Mouse (Mus musculus) Muller cell, postnatal 12 days (primary cell): ENCODE measurements around the gene Cass4.
A peak's percentile ranks its signal among the peaks of the same experiment; 100 is the strongest.

Experiments used
- DNase-seq: peaks from one replicate; pipeline ENCODE4 v3.0.0-alpha.2; 2015; ENCODE audit errors: inconsistent ontology term

Cass4 gene

DNA sequence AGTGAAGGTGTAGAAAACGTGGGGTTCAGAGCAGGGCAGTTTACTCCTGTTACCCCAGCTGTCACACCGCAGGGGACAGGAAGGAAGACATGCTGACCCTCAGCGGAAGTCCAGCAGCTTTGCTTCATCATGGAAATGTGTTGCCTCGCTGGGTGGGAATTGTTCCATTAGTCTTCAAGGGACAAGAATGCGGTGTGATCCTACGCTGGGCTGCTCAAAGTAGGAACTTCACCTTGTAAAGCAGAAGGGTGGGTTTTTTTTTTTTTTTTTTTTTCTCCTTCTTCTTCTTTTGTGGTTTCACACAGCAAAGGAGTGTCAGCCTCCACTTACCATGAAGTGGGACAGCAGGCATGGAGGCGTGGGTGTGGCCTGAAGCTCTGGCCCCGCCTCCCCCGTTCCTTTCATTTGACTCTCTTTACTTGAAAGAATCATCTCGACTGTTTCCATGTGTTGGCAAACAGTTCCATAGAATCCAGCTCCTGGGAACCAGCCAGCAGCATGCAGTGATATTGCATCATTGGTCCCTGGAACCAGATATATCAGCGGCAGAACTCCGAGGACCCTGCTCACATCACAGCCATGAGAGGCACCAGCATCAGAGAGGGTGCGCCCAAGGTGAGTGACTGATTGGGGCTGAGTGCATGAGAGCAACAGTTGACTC lies at the start of gene Cass4:
Gene Cass4, plus strand, starts transcription at position 404 of the 661 bp plus-strand sequence.
- no peak for DNase-seq

DNA sequence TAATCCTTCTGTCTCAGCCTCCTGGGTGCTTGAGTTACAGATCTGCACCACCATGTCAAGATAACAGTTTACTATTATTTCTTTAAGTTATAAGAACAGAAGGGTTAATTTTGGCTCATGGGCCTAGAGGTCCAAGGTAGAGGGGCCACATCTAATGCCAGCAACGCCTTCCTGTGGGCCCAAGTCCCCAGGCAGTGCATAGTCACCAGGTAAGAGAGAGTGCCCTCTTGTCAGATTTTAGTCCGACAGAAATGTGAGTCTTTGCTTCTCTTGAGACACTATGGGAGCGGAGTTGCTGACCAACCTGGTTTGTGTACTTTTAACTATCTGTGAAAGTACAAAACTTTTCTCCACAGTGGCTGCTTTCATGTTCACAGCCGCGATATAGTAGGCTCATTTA lies 48.9 kb upstream of the Cass4 start:
- DNase-seq = no peak

DNA sequence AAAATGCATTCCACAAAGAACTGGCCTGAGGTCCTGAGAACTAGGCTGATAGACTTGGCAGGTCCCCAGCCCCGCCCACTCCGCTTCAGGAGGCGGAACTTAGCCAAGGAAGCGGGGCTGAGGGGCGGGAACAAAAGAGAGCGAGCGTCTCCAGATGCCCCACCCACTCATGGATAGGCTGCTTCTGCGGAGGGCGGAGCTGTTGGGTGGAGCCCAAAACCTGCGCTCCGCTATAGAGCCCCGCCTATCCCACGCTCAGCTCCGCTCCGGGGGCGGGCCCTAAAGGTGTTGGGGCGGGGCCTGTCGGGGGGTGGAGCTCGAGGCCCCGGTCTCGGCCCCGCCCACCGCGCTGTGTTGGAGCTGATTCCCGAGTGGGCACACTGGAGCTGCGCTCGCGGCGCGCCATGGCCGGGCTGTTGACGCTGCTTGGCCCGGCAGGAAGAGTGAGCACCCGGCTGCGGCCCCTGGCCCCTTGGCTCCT lies 48.3 kb upstream of the Cass4 start, which contains the start of gene Fam210b:
Gene Fam210b, plus strand, starts transcription at position 308 of the 481 bp plus-strand sequence.
- DNase-seq = peak; percentile 100

DNA sequence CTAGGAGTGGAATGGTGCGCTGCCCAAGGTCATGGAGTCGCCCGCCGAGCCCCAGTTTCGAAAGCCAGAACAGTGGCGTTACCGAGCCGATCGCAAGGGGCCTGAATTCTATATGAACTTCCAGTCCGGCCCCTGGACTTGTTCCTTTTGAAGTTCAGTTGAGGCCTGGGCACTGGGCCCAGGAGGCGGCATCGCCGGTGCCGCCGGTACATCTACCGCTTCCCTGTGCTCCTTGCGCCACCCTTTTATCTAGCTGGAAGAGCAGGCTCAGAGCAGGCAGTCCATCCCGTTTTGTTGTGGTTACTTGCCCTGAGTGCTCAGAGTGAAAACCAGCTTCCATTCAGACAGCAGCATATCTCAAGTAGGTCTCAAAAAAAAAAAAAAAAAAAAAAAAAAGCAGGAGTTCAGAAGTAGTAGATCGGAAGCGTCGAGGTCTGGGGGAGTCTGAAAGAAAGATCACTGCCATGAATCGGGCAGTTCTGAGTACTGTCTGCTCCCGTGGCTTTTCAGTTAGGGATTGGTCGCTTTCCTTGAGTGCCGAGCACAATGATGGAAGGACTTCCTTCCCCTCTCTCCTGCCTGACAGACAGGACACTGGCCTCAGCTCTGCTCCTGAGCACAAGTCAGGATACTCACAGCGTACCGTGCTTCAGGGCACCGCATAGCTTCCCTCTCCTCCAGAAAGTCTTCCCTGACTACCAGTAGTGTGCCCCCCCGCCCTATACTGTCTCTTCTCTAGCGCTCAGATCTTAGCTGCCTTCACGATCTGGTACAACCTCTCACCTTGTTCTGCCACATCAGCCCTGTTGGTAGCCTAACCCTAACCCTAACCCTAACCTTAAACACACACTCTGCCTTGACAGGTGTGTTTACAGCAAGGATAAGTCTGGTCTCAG lies 47.3 kb upstream of the Cass4 start:
- DNase-seq = peak; percentile 64

DNA sequence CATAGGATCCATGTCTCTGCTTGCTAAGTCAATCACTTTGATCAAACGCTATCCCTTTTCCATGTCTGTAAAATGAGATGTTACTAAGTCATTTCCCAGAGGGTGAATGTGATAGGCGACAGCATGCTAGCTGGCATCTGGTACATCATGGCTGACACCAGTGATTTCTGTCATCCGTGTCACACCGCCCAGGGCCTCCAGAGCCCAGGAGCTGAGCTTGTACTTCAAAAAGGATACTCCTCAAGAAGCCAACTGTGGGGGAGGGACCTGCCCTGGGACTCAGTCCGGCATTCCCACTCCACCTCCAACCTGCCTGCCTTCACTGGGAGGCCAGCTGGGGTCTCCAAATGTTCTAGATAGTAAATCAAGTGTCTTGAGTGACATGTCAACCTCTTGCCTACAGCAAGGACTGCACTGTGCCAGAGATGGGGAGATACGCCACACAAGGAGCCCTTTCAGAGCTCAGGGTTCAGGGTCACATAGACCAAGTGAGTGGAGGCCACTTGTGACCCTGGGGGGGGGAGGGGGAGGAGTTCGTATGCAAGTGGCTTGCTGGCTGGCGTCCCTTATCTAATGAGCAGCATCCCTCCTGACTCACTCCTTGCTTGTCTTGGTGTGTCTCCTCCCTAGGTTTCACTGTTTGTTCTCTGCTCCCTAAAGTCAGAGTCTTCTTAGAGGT lies 46.5 kb upstream of the Cass4 start:
- no peak for DNase-seq

DNA sequence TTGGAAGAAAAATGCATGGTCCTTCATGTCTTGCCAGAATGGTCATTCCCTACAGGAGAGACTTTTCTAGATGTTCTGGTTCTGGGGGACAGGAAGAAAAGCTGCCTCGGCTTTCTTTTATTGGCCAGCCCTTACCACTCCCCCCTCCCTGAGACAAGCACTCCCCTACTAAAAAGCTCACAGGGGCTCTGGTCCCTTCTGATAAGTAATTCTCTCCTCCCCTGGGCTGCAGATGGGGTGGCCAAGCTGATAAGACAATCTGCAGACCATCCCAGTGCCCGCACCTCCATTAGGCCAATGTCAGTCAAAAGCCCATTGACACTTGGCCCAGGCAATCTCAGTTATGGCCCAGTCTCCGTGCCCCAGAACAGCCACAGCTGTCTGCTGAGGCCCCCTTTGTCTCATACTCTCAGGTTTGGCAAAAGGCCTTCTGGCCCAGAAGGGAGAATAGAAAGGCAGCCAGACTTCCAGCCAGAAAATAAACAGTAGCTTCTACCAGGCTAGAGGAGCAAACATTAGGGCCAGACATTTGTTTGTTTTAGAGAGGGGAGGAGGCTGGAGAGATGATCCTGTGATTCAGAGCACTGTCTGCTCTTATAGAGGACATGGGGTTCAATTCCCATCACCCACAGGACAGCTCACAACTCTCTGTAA lies 45.2 kb upstream of the Cass4 start:
- DNase-seq = peak; percentile 68

DNA sequence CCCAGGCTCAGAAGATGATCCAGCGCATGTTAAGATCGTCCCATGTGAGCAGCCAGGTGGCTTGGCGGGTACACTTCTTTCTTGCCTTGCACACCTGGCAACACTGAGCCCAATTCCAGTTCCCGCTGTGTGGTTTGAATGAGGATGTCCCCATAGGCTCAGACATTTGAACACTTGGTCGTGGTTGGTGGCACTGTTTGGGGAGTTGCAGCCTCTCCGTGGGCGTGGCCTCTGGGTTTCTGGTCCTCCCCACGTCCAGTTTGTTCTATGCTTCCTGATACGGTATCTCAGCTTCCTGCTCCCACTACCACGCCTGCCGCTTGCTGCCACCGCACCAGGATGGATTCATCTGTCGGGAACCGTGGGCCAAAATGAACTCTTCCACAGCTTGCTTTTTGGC lies 43.8 kb upstream of the Cass4 start:
- no peak for DNase-seq

DNA sequence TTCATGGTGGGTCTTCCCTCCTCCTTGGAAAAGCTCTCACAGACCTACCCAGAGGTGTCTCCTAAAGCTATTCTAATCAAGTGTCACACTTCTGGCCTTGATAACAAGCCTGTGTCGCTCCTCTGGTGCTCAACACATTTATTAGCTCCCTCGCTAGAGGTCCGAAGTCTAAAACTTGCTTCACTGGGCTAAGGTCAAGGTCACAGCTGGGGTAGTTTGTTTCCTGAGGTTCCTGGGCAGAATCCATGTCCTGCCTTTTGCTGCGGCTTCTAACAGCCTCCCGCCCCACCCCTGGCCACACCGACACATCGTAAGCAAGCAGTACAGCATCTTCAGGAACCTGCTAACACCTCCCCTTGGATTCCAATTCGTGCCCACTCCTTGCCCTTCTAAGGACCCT lies 42.8 kb upstream of the Cass4 start:
- DNase-seq = no peak

DNA sequence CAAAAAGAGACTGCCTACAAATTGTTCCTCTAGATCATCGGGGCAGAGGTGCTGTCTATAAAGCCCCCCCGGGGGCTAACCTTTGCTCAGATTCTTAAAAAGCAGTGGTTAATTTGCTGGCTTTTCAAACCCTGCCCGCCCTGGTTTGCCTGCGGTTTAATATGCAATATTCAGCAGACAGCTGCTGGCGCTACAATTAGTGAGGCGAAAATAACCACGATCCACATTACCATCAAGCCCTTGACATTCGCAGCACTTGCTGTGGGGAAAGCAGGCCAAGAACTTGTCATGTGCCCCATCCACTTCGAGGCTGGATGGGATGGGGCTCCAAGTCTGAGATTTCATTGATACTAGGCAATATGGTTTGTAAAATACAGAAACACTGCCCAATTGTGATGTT lies 40.4 kb upstream of the Cass4 start:
- DNase-seq = no peak

DNA sequence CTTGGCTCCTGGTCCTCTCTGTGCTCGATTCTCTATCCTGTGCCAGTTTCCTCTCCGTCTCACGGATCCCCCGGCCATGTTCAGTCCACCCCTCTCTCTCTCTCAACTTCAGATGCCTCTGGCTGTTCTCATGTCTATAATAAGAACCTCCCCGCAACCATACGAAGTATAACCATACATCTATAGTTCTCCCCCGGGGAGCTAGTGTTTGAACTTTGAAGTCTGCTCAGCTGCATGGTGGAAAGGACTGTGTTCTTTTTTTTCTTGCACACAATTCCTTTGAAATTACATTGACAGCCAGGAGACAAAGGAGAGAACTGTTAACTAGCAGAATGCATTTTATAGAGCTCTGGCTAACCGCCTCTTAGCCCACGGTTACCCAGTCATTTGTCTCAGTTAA lies 38.8 kb upstream of the Cass4 start:
- DNase-seq = no peak

DNA sequence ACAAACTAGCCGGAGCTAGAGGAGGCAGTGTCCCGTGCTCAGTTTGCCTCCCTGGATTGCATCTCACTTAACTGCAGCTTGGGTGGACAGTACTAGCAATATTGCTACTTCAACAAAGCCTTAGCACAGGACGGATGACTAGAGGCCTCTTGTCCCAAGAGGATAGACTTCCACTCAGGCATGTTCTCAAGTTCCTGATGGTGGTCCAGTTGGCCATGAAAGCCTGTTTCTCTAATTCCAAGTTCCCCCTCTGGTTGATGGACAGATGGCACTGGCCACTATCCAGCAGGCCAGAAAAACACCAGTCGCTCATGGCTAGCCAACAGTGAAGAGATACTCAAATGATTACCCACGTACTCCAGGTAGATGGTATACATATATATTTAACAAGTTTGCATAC lies 37.8 kb upstream of the Cass4 start:
- DNase-seq = no peak

DNA sequence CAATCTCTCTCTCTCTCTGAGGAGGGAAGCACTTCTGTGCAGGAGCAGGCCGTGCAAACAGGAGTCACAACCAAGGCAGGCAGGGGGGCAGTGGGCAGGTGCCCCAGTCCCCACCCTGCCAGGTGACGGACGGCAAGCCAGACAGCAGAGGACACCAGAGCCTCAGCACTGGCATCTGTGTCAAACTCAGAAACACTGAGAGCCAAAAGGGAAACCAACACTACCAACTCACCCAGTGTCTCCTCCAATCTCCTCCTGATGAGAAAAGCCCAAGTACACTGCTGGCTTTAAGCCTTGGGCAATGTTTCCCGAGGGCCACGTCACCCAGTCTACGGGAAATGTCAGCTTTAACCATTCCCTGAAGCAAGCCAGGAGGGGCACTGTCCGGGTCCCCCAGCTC lies 30.4 kb upstream of the Cass4 start:
- DNase-seq = no peak

DNA sequence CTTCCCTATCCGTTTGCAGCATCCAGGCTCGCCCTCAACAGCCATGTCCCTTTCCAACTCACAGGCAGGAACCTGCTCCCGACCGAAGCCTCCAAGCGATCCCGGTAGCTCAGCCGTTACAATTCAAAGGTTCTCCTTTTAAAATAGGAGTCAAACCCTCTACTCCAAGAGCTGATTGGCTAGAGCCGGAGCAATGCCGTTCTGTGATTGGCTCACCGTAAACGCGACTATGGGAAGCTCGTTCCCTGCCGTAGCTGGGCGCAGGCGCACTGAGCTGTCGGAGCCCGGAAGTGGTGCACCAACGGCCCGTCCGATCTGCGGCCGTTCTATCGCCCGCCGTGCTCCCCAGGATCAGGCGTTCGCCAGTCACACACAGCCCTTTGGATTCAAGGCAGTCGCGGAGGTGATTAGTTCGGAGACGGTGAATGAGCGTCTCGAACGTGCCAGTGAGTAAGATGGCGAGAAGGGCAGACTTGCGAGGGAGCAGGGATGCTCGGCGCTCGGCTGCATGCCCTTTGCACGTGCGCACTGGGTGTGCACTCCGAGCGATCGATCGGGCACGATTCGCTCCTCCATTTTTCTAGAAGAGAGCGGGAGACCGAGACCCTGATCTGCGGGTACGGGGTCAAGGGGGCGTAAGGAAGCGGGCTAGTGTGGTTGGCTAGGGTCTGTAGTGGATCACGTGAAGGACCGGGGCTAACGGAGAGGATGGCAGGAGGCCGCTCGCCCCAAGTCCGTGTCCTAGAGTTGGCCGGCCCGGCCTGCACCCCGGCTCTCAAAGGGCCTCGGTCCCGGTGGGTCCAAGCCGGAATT lies 23.0 kb upstream of the Cass4 start, which contains the start of the genes Aurka and Cstf1:
Gene Aurka, minus strand, starts transcription at position 125 of the 813 bp plus-strand sequence.
Gene Cstf1, plus strand, starts transcription at position 271 of the 813 bp plus-strand sequence.
- peak; percentile 96 for DNase-seq

DNA sequence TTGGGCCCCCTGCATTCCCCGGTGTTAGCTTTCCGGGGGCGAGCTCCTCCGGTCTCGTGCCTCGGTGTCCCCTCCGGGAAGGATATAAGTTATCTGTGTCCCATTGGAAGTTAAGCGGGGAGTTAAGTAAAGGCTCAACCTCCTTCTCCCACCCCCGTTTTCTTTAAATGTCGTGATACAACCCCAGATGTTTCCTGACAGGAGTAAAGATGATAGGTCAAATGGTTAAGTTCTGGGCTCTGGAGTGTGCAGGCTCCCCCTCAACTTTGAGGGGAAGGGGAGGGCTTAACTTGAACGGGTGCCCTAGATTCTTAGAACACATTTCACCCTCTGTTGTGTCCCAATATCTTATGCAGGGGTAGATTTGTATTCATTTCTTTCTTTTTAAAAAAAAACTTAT lies 22.3 kb upstream of the Cass4 start:
- DNase-seq = no peak

DNA sequence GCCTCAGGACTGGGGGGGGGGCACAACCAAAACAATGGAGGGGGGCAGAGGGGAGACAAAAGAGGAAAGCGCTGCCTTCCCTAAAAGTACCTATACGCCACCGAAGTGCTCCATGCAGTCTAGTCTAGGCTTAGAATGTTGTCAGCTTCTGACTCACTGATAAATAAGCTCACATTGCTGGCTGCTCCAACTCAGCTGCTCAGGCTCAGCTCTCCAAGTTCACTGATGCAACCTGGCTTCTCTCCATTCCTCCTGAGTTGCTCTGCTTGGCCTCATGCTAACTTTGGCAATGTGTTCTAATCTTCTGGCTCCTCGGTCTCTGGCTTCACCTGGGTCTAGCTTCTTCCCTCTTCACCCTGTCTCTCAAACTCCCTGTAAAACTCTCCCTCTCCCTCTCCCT lies 17.0 kb upstream of the Cass4 start:
- DNase-seq = no peak

DNA sequence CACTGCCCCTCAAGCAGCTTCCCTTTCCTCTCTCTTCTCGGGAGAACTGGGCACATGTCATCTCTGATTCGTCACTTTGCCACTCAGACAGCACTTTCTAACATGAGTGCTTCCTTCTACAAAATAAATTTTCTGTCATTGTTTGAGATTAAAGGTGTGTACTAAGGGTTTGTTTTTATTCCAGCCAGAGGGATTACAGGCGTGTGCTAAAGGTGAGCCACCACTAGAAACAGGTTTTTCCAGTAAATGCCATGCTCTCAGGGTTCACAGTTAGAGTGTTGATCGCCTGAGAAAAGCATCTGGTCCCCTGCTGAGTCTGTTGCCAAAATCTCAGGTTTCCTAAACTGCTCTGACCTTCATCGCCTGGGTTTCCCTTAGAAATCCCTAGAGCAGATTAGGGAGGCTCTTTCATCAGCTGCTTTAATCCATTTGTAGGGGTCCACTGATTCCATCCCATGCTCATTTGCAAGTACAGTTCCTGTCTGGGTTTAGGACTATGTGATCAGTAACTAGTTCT lies 16.5 kb upstream of the Cass4 start:
- no peak for DNase-seq

DNA sequence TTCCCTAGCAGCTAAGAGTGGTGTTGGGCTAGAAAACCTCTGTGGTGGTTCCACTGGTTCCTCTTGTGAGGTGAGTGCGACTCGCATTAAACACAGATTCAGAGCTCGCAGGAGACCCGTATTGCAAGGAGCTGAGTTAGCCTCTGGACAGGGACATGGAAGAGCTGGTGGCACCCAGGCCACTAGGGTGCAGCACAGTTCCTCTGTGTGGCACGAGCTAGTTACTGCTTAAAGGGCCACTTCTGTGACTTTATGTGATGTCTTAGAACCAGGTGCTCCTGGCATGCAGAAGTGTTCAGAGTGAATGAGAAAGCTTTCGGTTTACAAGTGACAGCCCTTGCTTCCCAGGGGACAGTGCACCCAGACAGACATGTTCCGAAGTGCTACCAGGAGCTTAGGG lies 15.3 kb upstream of the Cass4 start:
- peak; percentile 53 for DNase-seq

DNA sequence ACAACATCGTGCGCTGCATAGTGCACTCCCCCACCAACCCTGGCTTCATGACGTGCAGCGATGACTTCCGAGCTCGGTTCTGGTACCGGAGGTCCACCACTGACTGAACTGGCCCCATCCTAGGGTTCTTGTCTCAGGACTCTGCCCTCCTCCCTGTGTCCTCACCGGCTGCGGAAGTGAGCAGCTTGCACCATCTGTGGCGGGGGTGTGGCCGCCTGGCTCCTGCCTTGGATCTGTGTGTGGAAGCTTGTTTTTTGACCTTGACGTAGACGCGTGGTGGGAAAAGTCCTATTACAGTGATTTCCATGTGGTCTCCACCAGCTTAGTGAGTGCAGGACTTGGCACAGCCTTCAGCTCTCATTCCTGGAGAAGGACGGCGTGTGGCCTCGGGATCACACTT lies 13.1 kb upstream of the Cass4 start:
- DNase-seq = no peak

DNA sequence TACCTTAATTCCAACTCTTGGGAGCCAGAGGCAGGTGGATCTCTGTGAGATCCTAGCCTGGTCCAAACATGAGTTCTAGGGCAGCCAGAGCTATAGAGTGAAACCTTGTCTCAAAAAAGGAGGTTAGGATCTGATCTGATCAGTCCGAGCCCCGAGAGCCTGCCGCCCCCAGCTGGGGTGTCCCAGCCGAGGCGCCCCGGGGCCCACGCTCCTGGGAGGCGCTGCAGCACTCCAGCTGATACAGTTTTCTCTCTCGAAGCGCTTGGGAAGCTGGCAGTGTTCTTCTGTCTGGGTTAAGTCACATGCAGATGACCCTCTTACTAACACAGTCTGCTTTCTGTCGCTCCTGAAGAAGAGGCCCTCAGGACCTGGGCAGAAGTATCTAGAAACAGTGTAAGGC lies 12.3 kb upstream of the Cass4 start:
- no peak for DNase-seq

DNA sequence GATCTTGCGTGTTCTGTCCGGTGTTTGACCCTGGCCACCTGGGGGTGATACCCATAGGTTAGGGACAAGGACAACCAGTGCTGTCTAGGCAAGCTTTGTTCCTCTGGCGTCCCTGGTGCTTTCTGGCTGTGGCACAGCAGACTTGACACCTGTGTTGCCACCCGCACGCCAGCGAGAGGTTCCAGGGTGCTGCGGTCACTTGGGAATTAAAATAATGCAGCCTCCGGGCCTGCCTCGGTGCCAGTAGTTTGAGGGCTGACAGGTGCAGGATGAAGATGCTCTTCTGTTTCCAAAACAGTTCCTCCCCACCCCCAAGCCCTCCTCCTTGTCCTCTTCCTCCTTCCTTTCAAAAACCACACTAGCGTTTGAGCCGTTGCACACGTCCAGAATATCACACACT lies 11.7 kb upstream of the Cass4 start:
- DNase-seq = no peak

DNA sequence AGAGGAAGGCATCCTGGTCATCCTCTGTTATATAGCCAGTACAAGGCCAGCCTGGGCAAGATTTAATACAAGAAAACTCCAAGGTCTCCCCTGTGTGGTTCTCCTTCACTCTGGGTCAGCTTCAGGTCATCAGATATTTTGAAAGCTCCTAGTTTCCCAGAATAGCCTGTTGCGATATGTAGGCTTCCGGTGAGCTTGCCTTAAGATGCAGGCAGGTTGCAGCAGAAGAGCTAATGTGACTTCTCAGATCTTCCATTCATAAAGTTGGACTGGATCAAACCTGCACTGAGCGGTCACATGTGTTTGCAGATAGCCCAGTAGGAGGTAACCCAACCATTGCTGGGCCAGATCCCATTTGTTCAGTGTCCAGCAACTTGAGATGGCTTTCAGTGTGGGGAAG lies 8.9 kb upstream of the Cass4 start:
- DNase-seq = no peak
